8 mouse cellular contexts compared by ENCODE assay signal in genomic region chr10:40499314-40500252, GRCm38 (mm10).
DNase-seq lines count a peak whose midpoint lies in the region; ATAC-seq lines count a peak whose summit lies in the region.

No protein-coding gene starts in this region.

- DNase-seq in ovary, postnatal 36 days (ENCODE audit: low spot score) = peak; percentile 21
- DNase-seq in ovary, postnatal 10 days (ENCODE audit: low spot score) = no peak
- DNase-seq in induced T-regulatory cell, adult 2 months (ENCODE audit: low read depth) = peak; percentile 35
- peak; percentile 84 for DNase-seq in left cerebral cortex, adult 11 months (ENCODE audit: low spot score)
- peak; percentile 64 for DNase-seq in lung, postnatal 10 days
- DNase-seq in retina, embryonic 14.5 days (ENCODE audit: low spot score) = peak; percentile 22
- DNase-seq in yolk sac, embryonic 10.5 days (ENCODE audit: low spot score) = peak; percentile 86

- ATAC-seq in frontal cortex, adult (ENCODE audit: low TSS enrichment) = peak; percentile 93
